Mouse (Mus musculus) neural tube, embryonic 11.5 days (tissue): ENCODE results near the gene Rassf10. TPM values are rescaled to one million over a fixed set of nuclear protein-coding genes. Genes with fewer than 3 reads are reported as not detected.
A peak's percentile ranks its signal among the peaks of the same experiment; 100 is the strongest.
"Not testable (repeated sequence)": the region's sequence is repeated elsewhere in the genome, so short reads cannot be mapped to it uniquely, and the experiment has no call there.

ENCODE experiments used
- ATAC-seq: fragments of 200-750 bp; cut with Nextera tagmentation; 2 replicates; pipeline ENCODE4 v1.8.0; 2017; ENCODE audit warnings: moderate number of reproducible peaks, mild to moderate bottlenecking, moderate TSS enrichment, moderate library complexity; ENCODE audit not compliant: insufficient read depth, low FRiP score, low TSS enrichment
- DNase-seq: peaks from one replicate; pipeline ENCODE4 v3.0.0-alpha.2; 2015; ENCODE audit warnings: low spot score
- H3K27ac ChIP-seq: fragments of 300-500 bp; sonication (generic); 2 replicates; pipeline ENCODE4 v1.5.1; 2014; ENCODE audit warnings: low read depth, mild to moderate bottlenecking, low read length
- H3K27me3 ChIP-seq: fragments of 300-500 bp; sonication (generic); 2 replicates; pipeline ENCODE4 v1.6.1; 2014; ENCODE audit warnings: mild to moderate bottlenecking, low read length, mixed read lengths; ENCODE audit not compliant: control insufficient read depth, insufficient read depth
- H3K36me3 ChIP-seq: fragments of 300-500 bp; sonication (generic); 2 replicates; pipeline ENCODE4 v1.6.1; 2014; ENCODE audit warnings: mild to moderate bottlenecking, low read length, moderate library complexity, mixed read lengths; ENCODE audit not compliant: control insufficient read depth, insufficient read depth
- H3K4me1 ChIP-seq: fragments of 300-500 bp; sonication (generic); 2 replicates; pipeline ENCODE4 v1.6.1; 2014; ENCODE audit warnings: low read length, mixed read lengths; ENCODE audit not compliant: control insufficient read depth, insufficient read depth
- H3K4me2 ChIP-seq: fragments of 300-500 bp; sonication (generic); 2 replicates; pipeline ENCODE4 v1.6.1; 2014; ENCODE audit warnings: low read depth, mild to moderate bottlenecking, moderate library complexity
- H3K4me3 ChIP-seq: fragments of 300-500 bp; sonication (generic); 2 replicates; pipeline ENCODE4 v1.5.1; 2014; ENCODE audit warnings: low read depth, low read length
- H3K9ac ChIP-seq: fragments of 300-500 bp; sonication (generic); 2 replicates; pipeline ENCODE4 v1.6.1; 2014; ENCODE audit warnings: mild to moderate bottlenecking, low read length
- H3K9me3 ChIP-seq: fragments of 300-500 bp; sonication (generic); 2 replicates; pipeline ENCODE4 v1.6.1; 2016; ENCODE audit warnings: low read length; ENCODE audit not compliant: control insufficient read depth
- WGBS: fragments of 180-500 bp; shearing (Covaris S2); extraction: QIAGEN DNeasy Blood & Tissue Kit; methylation state at CpG from one replicate; pipeline ENCODE4 v1.1.7; 2014; 5-methylcytosine and 5-hydroxymethylcytosine counted together
- polyA plus RNA-seq: library from polyadenylated mRNA; unstranded; fragments of >200 nt; fragmentation: Nextera tagmentation; extraction: Ambion mirVana; gene quantifications from 2 replicates; pipeline ENCODE4 v1.2.1, GENCODE M21; 2014

Gene Rassf10
- polyA plus RNA-seq, 1 experiment from 2014 or later = 1.9 TPM

DNA sequence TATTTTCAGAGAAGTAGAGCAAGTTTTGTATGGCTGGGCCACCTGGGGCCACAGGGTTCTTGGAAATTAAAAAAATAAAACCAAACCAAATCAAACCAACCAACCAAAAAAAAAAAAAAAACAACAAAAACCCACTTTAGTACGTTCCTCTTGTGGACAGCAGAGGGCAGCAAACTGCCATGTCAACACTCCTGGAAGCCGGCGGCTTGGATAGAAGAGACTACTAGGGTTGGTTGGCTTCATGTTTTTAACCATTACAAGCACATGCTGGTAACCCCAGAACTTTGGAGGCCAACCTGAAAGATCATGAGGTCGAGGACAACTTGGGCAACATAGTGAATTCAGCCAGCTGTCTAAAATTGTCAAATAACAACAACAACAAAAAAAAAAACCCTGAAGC is 33.9 kb upstream of the Rassf10 start:
- Histone ChIP-seq H3K9ac (no peak overlapping the region), H3K27me3 (no peaks in the 10 kb centered on the region), H3K4me3 (no peak overlapping the region), H3K9me3 (no peaks in the 10 kb centered on the region), H3K27ac (no peak overlapping the region), H3K4me2 (no peak overlapping the region), H3K36me3 (no peaks in the 10 kb centered on the region), H3K4me1 (peaks cover 5% of the 10 kb centered on the region; the same call in 1 of the 2 replicates)
- 2% methylated on average over 4 of the region's 4 CpGs for WGBS
- DNase-seq (peak; percentile 59), ATAC-seq (no peak)

DNA sequence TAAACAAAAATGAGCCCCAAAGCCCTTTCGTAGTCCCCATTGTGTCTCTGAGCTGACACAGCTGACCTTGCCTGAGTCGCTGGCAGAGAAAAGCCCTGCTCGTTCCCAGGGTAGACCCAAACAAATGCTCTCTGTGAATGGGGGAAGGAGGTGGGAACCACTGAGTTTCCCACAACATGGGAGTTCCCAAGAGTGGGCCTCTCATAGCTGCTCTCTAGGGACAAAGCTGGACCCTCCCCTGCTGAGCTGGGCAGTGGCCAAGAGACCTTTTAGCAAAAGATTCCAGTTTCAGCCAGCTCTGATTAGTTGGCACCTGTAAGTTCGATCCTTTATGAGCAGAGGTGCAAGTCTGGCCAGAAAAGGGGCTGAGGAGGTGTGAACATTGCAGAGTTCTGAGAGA is 31.0 kb upstream of the Rassf10 start:
- 48% methylated on average over 4 of the region's 4 CpGs for WGBS
- ATAC-seq (no peak), DNase-seq (no peak)
- H3K27me3 ChIP-seq = no peaks in the 10 kb centered on the region
- no peak overlapping the region for H3K27ac ChIP-seq
- H3K4me2 ChIP-seq = no peak overlapping the region
- no peaks in the 10 kb centered on the region for H3K9me3 ChIP-seq
- H3K4me1 ChIP-seq = peaks cover 5% of the 10 kb centered on the region; the same call in 1 of the 2 replicates
- no peak overlapping the region for H3K4me3 ChIP-seq
- H3K36me3 ChIP-seq = no peaks in the 10 kb centered on the region
- H3K9ac ChIP-seq = no peak overlapping the region

DNA sequence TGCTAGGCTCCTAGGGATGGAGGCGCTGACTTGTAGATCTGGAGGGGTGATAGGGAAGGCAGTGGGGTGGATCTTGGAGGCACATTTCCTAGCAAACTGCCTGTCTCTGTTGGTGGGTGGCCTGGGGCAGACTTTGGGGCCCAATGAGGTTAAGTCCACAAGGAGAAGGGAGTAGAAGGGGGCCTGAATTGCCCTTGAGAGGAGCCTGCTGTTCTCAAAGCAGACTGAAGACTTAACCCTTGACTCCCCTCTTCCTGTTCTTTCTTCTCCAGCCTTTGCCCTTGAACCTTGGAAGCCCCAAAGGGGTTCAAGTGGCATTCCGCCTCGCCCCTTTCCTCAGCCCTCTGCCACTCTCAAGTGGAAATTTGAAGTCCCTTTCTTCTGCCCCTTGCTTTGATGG is 30.1 kb upstream of the Rassf10 start:
- ATAC-seq = no peak
- WGBS = 79% methylated on average over 3 of the region's 3 CpGs

GRCm38 (mm10) chr7:112930669-112931068 is 23.1 kb upstream of the Rassf10 start:
- H3K27ac ChIP-seq = no peak overlapping the region
- ATAC-seq = no peak
- no peak overlapping the region for H3K4me3 ChIP-seq
- no peaks in the 10 kb centered on the region for H3K9me3 ChIP-seq
- no peaks in the 10 kb centered on the region for H3K4me1 ChIP-seq
- no peaks in the 10 kb centered on the region for H3K36me3 ChIP-seq
- no peak overlapping the region for H3K9ac ChIP-seq
- no peak overlapping the region for H3K4me2 ChIP-seq
- DNase-seq = no peak
- H3K27me3 ChIP-seq = no peaks in the 10 kb centered on the region
- WGBS = 38% methylated on average over 7 of the region's 7 CpGs

More for the DNA sequence above, 30.1 kb upstream of the Rassf10 start:
- H3K4me1 ChIP-seq = no peaks in the 10 kb centered on the region
- no peaks in the 10 kb centered on the region for H3K9me3 ChIP-seq
- H3K9ac ChIP-seq = no peak overlapping the region
- H3K4me2 ChIP-seq = no peak overlapping the region
- H3K27ac ChIP-seq = no peak overlapping the region
- H3K27me3 ChIP-seq = no peaks in the 10 kb centered on the region
- H3K36me3 ChIP-seq = no peaks in the 10 kb centered on the region
- H3K4me3 ChIP-seq = no peak overlapping the region
- no peak for DNase-seq

DNA sequence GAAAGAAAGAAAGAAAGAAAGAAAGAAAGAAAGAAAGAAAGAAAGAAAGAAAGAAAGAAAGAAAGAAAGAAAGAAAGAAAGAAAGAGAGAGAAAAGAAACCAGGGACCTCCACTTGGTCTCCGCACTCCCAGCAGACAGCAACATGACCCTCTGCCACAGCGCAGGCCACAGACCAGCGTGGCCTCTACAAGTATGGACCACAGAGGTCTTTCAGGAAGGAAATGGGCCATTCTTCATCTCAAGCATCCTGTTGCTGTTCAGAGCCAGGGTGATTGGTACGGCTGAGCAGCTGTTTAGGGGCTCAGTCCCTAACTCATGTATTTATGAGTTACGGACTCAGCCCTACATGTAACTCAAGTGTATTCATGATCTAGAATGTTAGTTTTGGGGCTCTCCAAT is 17.9 kb upstream of the Rassf10 start:
- H3K4me3 ChIP-seq, H3K9me3 ChIP-seq, DNase-seq, H3K27ac ChIP-seq, ATAC-seq, H3K27me3 ChIP-seq, H3K4me1 ChIP-seq, H3K9ac ChIP-seq, H3K36me3 ChIP-seq, H3K4me2 ChIP-seq: not testable (repeated sequence)
- 91% methylated on average over 5 of the region's 5 CpGs for WGBS

DNA sequence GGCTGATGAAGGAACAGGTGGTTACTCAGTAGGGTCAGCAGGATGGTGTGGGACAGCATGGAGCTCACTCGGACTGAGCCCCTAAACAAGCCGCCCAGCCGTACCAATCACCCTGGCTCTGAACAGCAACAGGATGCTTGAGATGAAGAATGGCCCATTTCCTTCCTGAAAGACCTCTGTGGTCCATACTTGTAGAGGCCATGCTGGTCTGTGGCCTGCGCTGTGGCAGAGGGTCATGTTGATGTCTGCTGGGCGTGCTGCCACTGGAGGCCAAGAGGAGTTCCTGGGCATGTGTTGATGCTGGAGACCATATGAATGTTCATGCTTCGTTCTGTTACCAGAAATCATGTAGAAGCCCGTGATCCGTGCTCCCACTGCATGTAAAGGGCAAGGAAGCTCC is 16.7 kb upstream of the Rassf10 start:
- DNase-seq = no peak
- Histone ChIP-seq H3K27me3 (no peaks in the 10 kb centered on the region), H3K4me1 (no peaks in the 10 kb centered on the region), H3K9ac (no peak overlapping the region), H3K36me3 (no peaks in the 10 kb centered on the region), H3K4me3 (no peak overlapping the region), H3K4me2 (no peak overlapping the region), H3K27ac (no peak overlapping the region), H3K9me3 (no peaks in the 10 kb centered on the region)
- 91% methylated on average over 8 of the region's 8 CpGs for WGBS
- no peak for ATAC-seq

DNA sequence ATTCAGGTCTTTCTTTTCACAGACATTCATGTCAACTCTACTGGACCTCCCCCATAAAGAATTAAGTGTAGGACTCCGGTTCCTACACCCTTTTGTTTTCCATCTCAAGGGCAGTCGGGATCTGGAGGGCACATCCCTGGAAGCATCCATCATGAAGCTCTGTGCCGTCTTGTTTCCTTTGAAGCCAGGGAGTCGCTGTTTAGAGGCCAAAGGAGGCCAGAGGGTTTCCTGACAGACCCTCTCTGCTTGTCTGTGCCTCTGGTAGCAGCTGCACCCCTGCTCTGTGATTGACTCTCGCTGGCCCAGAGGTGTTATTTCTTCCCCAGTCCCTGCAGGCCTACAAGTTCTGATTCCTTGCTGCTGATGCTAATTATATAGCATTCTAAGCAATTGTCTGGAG is 14.8 kb upstream of the Rassf10 start:
- ATAC-seq = no peak
- WGBS = 13% methylated on average over 5 of the region's 5 CpGs
- no peaks in the 10 kb centered on the region for H3K27me3 ChIP-seq

DNA sequence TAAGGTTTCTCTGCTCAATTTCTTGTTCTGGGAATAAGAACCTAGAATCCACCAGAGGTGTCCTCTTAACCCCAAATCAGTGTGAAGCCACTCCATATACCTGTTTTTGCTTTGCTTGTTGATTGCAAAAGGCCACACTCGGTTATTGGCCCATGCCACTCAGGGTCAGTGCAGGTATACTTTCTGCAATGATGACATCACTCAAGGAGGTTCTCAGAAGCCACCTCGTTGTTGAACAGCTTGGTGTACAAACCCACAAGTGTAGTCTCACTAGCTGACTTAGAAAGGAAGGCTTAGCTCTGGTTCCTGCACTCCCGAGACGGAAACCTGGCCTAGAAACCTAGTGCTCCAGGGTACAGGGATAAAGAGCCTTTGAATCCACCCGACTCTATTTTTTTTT is 11.2 kb upstream of the Rassf10 start:
- 72% methylated on average over 5 of the region's 5 CpGs for WGBS
- no peaks in the 10 kb centered on the region for H3K27me3 ChIP-seq

More for the DNA sequence above, 14.8 kb upstream of the Rassf10 start:
- Histone ChIP-seq H3K9me3 (no peaks in the 10 kb centered on the region), H3K9ac (no peak overlapping the region), H3K4me3 (no peak overlapping the region), H3K4me2 (no peak overlapping the region), H3K27ac (no peak overlapping the region), H3K4me1 (no peaks in the 10 kb centered on the region), H3K36me3 (no peaks in the 10 kb centered on the region)
- DNase-seq = no peak

GRCm38 (mm10) chr7:112943056-112943455 is 10.7 kb upstream of the Rassf10 start:
- H3K9ac ChIP-seq = no peak overlapping the region
- H3K36me3 ChIP-seq = no peaks in the 10 kb centered on the region
- no peak overlapping the region for H3K4me2 ChIP-seq
- DNase-seq = no peak
- no peaks in the 10 kb centered on the region for H3K27me3 ChIP-seq
- H3K4me1 ChIP-seq = no peaks in the 10 kb centered on the region
- H3K9me3 ChIP-seq = no peaks in the 10 kb centered on the region
- ATAC-seq = no peak
- no peak overlapping the region for H3K27ac ChIP-seq
- WGBS = 85% methylated on average over 1 of the region's 1 CpGs
- H3K4me3 ChIP-seq = no peak overlapping the region

More for the DNA sequence above, 11.2 kb upstream of the Rassf10 start:
- no peaks in the 10 kb centered on the region for H3K36me3 ChIP-seq
- H3K9ac ChIP-seq = no peak overlapping the region
- ATAC-seq (no peak), DNase-seq (no peak)
- no peak overlapping the region for H3K4me2 ChIP-seq
- no peak overlapping the region for H3K27ac ChIP-seq
- H3K4me3 ChIP-seq = no peak overlapping the region
- H3K4me1 ChIP-seq = no peaks in the 10 kb centered on the region
- no peaks in the 10 kb centered on the region for H3K9me3 ChIP-seq
